Mouse (Mus musculus) cortical plate, adult 2 months (tissue): ENCODE results near the gene Slc5a9.

Experiments
- CTCF ChIP-seq: fragments of 200-500 bp; IDR thresholded peaks from 2 replicates; pipeline ENCODE4 v1.5.1; 2011; ENCODE audit warnings: mild to moderate bottlenecking, control low read depth, low read length; ENCODE audit not compliant: insufficient read depth; ENCODE audit errors: extremely low read depth
- POLR2A ChIP-seq: fragments of 200-500 bp; IDR thresholded peaks from 2 replicates; pipeline ENCODE4 v1.6.1; 2011; ENCODE audit warnings: mild to moderate bottlenecking, low read length, control low read depth; ENCODE audit not compliant: insufficient read depth; ENCODE audit errors: extremely low read depth

DNA sequence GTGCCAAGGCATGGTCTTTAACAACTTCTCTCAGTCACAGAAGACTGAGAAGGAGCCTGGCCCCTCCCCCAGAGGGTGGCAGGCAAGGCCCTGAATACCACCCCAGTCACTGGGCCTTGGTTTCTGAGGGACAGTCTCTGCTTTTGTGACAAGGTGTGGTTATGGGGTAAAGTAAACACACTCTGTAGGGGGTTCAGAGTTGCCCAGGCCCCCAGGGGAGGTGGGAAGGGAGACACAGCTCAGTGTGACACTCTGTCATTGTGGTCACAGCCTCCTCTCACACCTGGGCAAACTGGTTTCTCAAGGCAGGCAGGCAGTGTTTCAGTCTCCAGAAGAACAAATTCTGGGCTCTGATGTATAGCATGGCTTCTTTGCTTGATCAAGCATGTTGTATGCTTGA lies at the start of gene Slc5a9:
- TF ChIP-seq POLR2A (no peak), CTCF (no peak)
